Mouse (Mus musculus) MEL (cell line): ENCODE data around the gene Gm5901.

Experiments
- CHD2 ChIP-seq: IDR thresholded peaks from 2 replicates; pipeline ENCODE4 v1.6.1; 2011; ENCODE audit warnings: low read length, improper control_type of control experiment
- CTCF ChIP-seq, 3 experiments: IDR thresholded peaks in 2 of 3; conservative IDR thresholded peaks in 1 of 3; 2 replicates each; pipeline ENCODE4 v1.5.1; 2011 to 2012; ENCODE audit warnings: low read length in 3 of 3, low read depth in 2 of 3, mild to moderate bottlenecking in 2 of 3, improper control_type of control experiment in 1 of 3, inconsistent platforms in 1 of 3, mixed read lengths in 1 of 3, moderate library complexity in 1 of 3; ENCODE audit not compliant: control insufficient read depth in 1 of 3, insufficient read depth in 1 of 3, poor library complexity in 1 of 3, severe bottlenecking in 1 of 3
- E2F4 ChIP-seq: IDR thresholded peaks from 2 replicates; pipeline ENCODE4 v1.6.1; 2011; ENCODE audit warnings: low read depth, low read length, improper control_type of control experiment, borderline replicate concordance
- EP300 ChIP-seq, 2 experiments: IDR thresholded peaks; 2 replicates each; pipeline ENCODE4 v1.6.1; 2011; ENCODE audit warnings: improper control_type of control experiment in 2 of 2, low read length in 2 of 2, low read depth in 1 of 2, mild to moderate bottlenecking in 1 of 2
- GABPA ChIP-seq: IDR thresholded peaks from 2 replicates; pipeline ENCODE4 v1.6.1; 2012; ENCODE audit warnings: low read depth, mild to moderate bottlenecking, inconsistent platforms, low read length, improper control_type of control experiment, moderate library complexity
- GATA1 ChIP-seq: IDR thresholded peaks from 2 replicates; pipeline ENCODE4 v1.6.1; 2011; ENCODE audit warnings: low read depth, low read length, improper control_type of control experiment
- POLR2A ChIP-seq, 2 experiments: IDR thresholded peaks; 2 replicates each; pipeline ENCODE4 v1.6.1; 2011 to 2012; ENCODE audit warnings: low read length in 2 of 2, mild to moderate bottlenecking in 2 of 2, control low read depth in 1 of 2, improper control_type of control experiment in 1 of 2, low read depth in 1 of 2, moderate library complexity in 1 of 2; ENCODE audit not compliant: control insufficient read depth in 1 of 2, insufficient read depth in 1 of 2, poor library complexity in 1 of 2
- POLR2AphosphoS2 ChIP-seq: IDR thresholded peaks from 2 replicates; pipeline ENCODE4 v1.6.1; 2011; ENCODE audit warnings: low read length, improper control_type of control experiment
- RCOR1 ChIP-seq: IDR thresholded peaks from 2 replicates; pipeline ENCODE4 v1.6.1; 2012; ENCODE audit warnings: low read depth, mild to moderate bottlenecking, inconsistent platforms, low read length, improper control_type of control experiment
- SMC3 ChIP-seq: IDR thresholded peaks from 2 replicates; pipeline ENCODE4 v1.6.1; 2011; ENCODE audit warnings: low read depth, low read length, improper control_type of control experiment
- ZMIZ1 ChIP-seq: IDR thresholded peaks from 2 replicates; pipeline ENCODE4 v1.6.1; 2012; ENCODE audit warnings: low read depth, mild to moderate bottlenecking, inconsistent platforms, low read length, improper control_type of control experiment, moderate library complexity

GRCm38 (mm10) chr7:105396126-105396525 is 21.3 kb downstream of the Gm5901 start:
- TF ChIP-seq CTCF (IDR thresholded peaks at IDR 0.05 in 2 of 3, conservative IDR thresholded peaks at IDR 0.05 in 1 of 3; ENCODE audit: control insufficient read depth in 1 of 3, insufficient read depth in 1 of 3, low read depth in 2 of 3, low read length in 3 of 3, poor library complexity in 1 of 3, severe bottlenecking in 1 of 3): no peak
- TF ChIP-seq SMC3: no peak
- TF ChIP-seq RCOR1: no peak
- no peak for TF ChIP-seq POLR2A (IDR thresholded peaks at IDR 0.05; ENCODE audit: control insufficient read depth in 1 of 2, insufficient read depth in 1 of 2, low read depth in 1 of 2, low read length in 2 of 2, poor library complexity in 1 of 2)
- TF ChIP-seq ZMIZ1: no peak
- no peak for TF ChIP-seq GATA1
- TF ChIP-seq E2F4: no peak
- no peak for TF ChIP-seq POLR2AphosphoS2
- TF ChIP-seq GABPA: no peak
- no peak for TF ChIP-seq CHD2
- TF ChIP-seq EP300 (IDR thresholded peaks at IDR 0.05; ENCODE audit: low read depth in 1 of 2, low read length in 2 of 2): peak; percentile 28 to 44; a peak in 2 of 4 replicates
